ENCODE assay signal across 9 mouse cellular contexts in genomic region chr6:127454809-127455208, GRCm38 (mm10). TPM values are rescaled to one million over a fixed set of nuclear protein-coding genes. Genes with fewer than 3 reads are reported as not detected.
DNase-seq lines count a peak whose midpoint lies in the region; ATAC-seq and TF ChIP-seq lines count a peak whose summit lies in the region.
"Had no signal": no experiment of that assay in that cellular context is flagged by ENCODE, and none has a peak within 500 bp of the region (broad histone marks: within the 10 kb centered on the region; RNA-seq: fewer than 3 reads in every experiment).

No protein-coding gene starts in this region.

- H3K27ac ChIP-seq in intestine, embryonic 14.5 days (ENCODE audit: low read depth), result no peak overlapping the region
- H3K27ac ChIP-seq in intestine, embryonic 16.5 days (ENCODE audit: low read length), result no peak overlapping the region
- H3K27ac ChIP-seq in embryonic facial prominence, embryonic 13.5 days, result no peak overlapping the region
- H3K27ac ChIP-seq in hindbrain, embryonic 11.5 days (ENCODE audit: low read depth, low read length), result no peak overlapping the region
- no peak overlapping the region for H3K27ac ChIP-seq in liver, postnatal 0 days (ENCODE audit: low read depth)
- H3K27ac ChIP-seq in left cerebral cortex, adult 2 months, result no peak overlapping the region

- H3K27me3 ChIP-seq in intestine, embryonic 14.5 days (replicated peaks; ENCODE audit: control insufficient read depth, insufficient read depth, low read length), result 0 out of 2 replicates have a peak, but pooled peaks cover 4% of the 10 kb centered on the region
- H3K27me3 ChIP-seq in intestine, embryonic 16.5 days (replicated peaks; ENCODE audit: control insufficient read depth, insufficient read depth, low read length), result no peaks in the 10 kb centered on the region
- 0 out of 2 replicates have a peak, but pooled peaks cover 3% of the 10 kb centered on the region for H3K27me3 ChIP-seq in embryonic facial prominence, embryonic 13.5 days
- H3K27me3 ChIP-seq in hindbrain, embryonic 11.5 days (ENCODE audit: control insufficient read depth, insufficient read depth, low read length), result no peaks in the 10 kb centered on the region
- no peaks in the 10 kb centered on the region for H3K27me3 ChIP-seq in liver, postnatal 0 days (ENCODE audit: insufficient read depth, low read length)

- TF ChIP-seq EP300 in liver, postnatal 0 days (IDR thresholded peaks at IDR 0.05; ENCODE audit: low read depth), result peak; percentile 49

- H3K4me2 ChIP-seq in intestine, embryonic 14.5 days (ENCODE audit: low read length), result peak overlapping the region; percentile 67
- no peak overlapping the region; the same call in 1 of the 2 replicates for H3K4me2 ChIP-seq in intestine, embryonic 16.5 days (ENCODE audit: low read depth, low read length)
- peak overlapping the region; percentile 65 for H3K4me2 ChIP-seq in embryonic facial prominence, embryonic 13.5 days
- peak overlapping the region; percentile 51 for H3K4me2 ChIP-seq in hindbrain, embryonic 11.5 days (replicated peaks; ENCODE audit: low read depth, low read length)
- peak overlapping the region; percentile 74 for H3K4me2 ChIP-seq in liver, postnatal 0 days (ENCODE audit: low read depth, low read length)

- 79% methylated on average over 6 of the region's 6 CpGs for WGBS in intestine, embryonic 14.5 days
- WGBS in intestine, embryonic 16.5 days, result 78% methylated on average over 6 of the region's 6 CpGs
- 79% methylated on average over 6 of the region's 6 CpGs for WGBS in embryonic facial prominence, embryonic 13.5 days
- WGBS in hindbrain, embryonic 11.5 days, result 91% methylated on average over 6 of the region's 6 CpGs
- 69% methylated on average over 6 of the region's 6 CpGs for WGBS in liver, postnatal 0 days (ENCODE audit: insufficient replicate concordance)

- intact Hi-C loops in left cerebral cortex, adult 2 months (cut with DNase I), result no loop called here

- no peak overlapping the region for H3K9ac ChIP-seq in intestine, embryonic 14.5 days (ENCODE audit: low read length)
- H3K9ac ChIP-seq in intestine, embryonic 16.5 days (ENCODE audit: low read depth, low read length), result no peak overlapping the region
- H3K9ac ChIP-seq in embryonic facial prominence, embryonic 13.5 days, result no peak overlapping the region
- H3K9ac ChIP-seq in hindbrain, embryonic 11.5 days (ENCODE audit: low read depth, low read length), result no peak overlapping the region
- no peak overlapping the region for H3K9ac ChIP-seq in liver, postnatal 0 days (replicated peaks)

- peak overlapping the region; percentile 65 for H3K4me3 ChIP-seq in intestine, embryonic 14.5 days (ENCODE audit: low read depth, low read length)
- no peak overlapping the region for H3K4me3 ChIP-seq in intestine, embryonic 16.5 days (ENCODE audit: low read length)
- H3K4me3 ChIP-seq in embryonic facial prominence, embryonic 13.5 days, result peak overlapping the region; percentile 63; the same call in 1 of the 2 replicates
- H3K4me3 ChIP-seq in hindbrain, embryonic 11.5 days (ENCODE audit: low read depth, low read length), result peak overlapping the region; percentile 68
- H3K4me3 ChIP-seq in liver, postnatal 0 days (ENCODE audit: low read depth, low read length), result no peak overlapping the region
- H3K4me3 ChIP-seq in left cerebral cortex, adult 2 months, result no peak overlapping the region

- H3K36me3 ChIP-seq in intestine, embryonic 14.5 days (ENCODE audit: control insufficient read depth, insufficient read depth, low read length), result no peaks in the 10 kb centered on the region
- H3K36me3 ChIP-seq in intestine, embryonic 16.5 days (ENCODE audit: control insufficient read depth, insufficient read depth, low read length), result no peaks in the 10 kb centered on the region
- no peaks in the 10 kb centered on the region for H3K36me3 ChIP-seq in embryonic facial prominence, embryonic 13.5 days
- H3K36me3 ChIP-seq in hindbrain, embryonic 11.5 days (ENCODE audit: control insufficient read depth, insufficient read depth, low read length), result no peaks in the 10 kb centered on the region
- H3K36me3 ChIP-seq in liver, postnatal 0 days (replicated peaks; ENCODE audit: insufficient read depth, low read length), result no peaks in the 10 kb centered on the region

- H3K4me1 ChIP-seq in intestine, embryonic 14.5 days (replicated peaks; ENCODE audit: control insufficient read depth, insufficient read depth, low read length), result no peaks in the 10 kb centered on the region
- no peaks in the 10 kb centered on the region for H3K4me1 ChIP-seq in intestine, embryonic 16.5 days (ENCODE audit: control insufficient read depth, insufficient read depth, low read length)
- peaks cover 10% of the 10 kb centered on the region; the same call in 1 of the 2 replicates for H3K4me1 ChIP-seq in embryonic facial prominence, embryonic 13.5 days
- H3K4me1 ChIP-seq in hindbrain, embryonic 11.5 days (replicated peaks; ENCODE audit: control insufficient read depth, insufficient read depth, low read length), result peaks cover 3% of the 10 kb centered on the region
- peaks cover 8% of the 10 kb centered on the region; the same call in 1 of the 2 replicates for H3K4me1 ChIP-seq in liver, postnatal 0 days (ENCODE audit: insufficient read depth)

- no peak for DNase-seq in intestine, embryonic 14.5 days (ENCODE audit: low spot score)
- no peak for DNase-seq in hindbrain, embryonic 11.5 days (ENCODE audit: low spot score)
- DNase-seq in liver, postnatal 0 days, result peak; percentile 55
- DNase-seq in embryo, embryonic 11 days, result no peak
- DNase-seq in left cerebral cortex, adult 2 months (ENCODE audit: extremely low spot score in 1 of 2, low spot score in 2 of 2), result no peak
- no peak for DNase-seq in Muller cell, postnatal 12 days (ENCODE audit: inconsistent ontology term)
- DNase-seq: adrenal gland, postnatal 10 days had no signal

- H3K9me3 ChIP-seq in intestine, embryonic 14.5 days (ENCODE audit: control insufficient read depth, low read length), result no peaks in the 10 kb centered on the region
- H3K9me3 ChIP-seq in intestine, embryonic 16.5 days (ENCODE audit: control insufficient read depth, low read length), result no peaks in the 10 kb centered on the region
- no peaks in the 10 kb centered on the region for H3K9me3 ChIP-seq in embryonic facial prominence, embryonic 13.5 days
- H3K9me3 ChIP-seq in hindbrain, embryonic 11.5 days (ENCODE audit: control insufficient read depth, low read length), result no peaks in the 10 kb centered on the region
- H3K9me3 ChIP-seq in liver, postnatal 0 days (ENCODE audit: low read length), result no peaks in the 10 kb centered on the region

- no peak for ATAC-seq in intestine, embryonic 14.5 days (replicated peaks; ENCODE audit: low FRiP score, low TSS enrichment, low read depth)
- no peak for ATAC-seq in intestine, embryonic 16.5 days
- no peak for ATAC-seq in embryonic facial prominence, embryonic 13.5 days (ENCODE audit: insufficient number of reproducible peaks, insufficient read depth, low FRiP score, low TSS enrichment, low read depth)
- ATAC-seq in hindbrain, embryonic 11.5 days (ENCODE audit: low FRiP score), result no peak
- peak; percentile 35 for ATAC-seq in liver, postnatal 0 days

- no peak for TF ChIP-seq CTCF in liver, postnatal 0 days (IDR thresholded peaks at IDR 0.05; ENCODE audit: low read depth)
- no peak for TF ChIP-seq CTCF in left cerebral cortex, adult 2 months (IDR thresholded peaks at IDR 0.05)

RNA-seq across cellular contexts. Expression of gene Parp11, which starts 8.2 kb away (rescaled TPM):
- 24.6 and 26.8 TPM in 2 replicates for polyA plus RNA-seq in intestine, embryonic 14.5 days (2014; fragmentation: Nextera tagmentation; extraction: Ambion mirVana)
- 17.3 and 17.8 TPM in 2 replicates for polyA plus RNA-seq in intestine, embryonic 16.5 days (2015; fragmentation: Nextera tagmentation; extraction: Ambion mirVana)
- polyA plus RNA-seq in embryonic facial prominence, embryonic 13.5 days (2015; fragmentation: Nextera tagmentation; extraction: Ambion mirVana), result 32.3 and 35.2 TPM in 2 replicates
- 59.7 and 61.1 TPM in 2 replicates for polyA plus RNA-seq in hindbrain, embryonic 11.5 days (2014; fragmentation: Nextera tagmentation; extraction: Ambion mirVana)
- polyA plus RNA-seq in liver, postnatal 0 days (2015; fragmentation: Nextera tagmentation; extraction: Ambion mirVana), result 5.5 and 5.8 TPM in 2 replicates
- 10 to 100 TPM; 32.8 to 34.7 TPM for total RNA-seq in left cerebral cortex, adult 2 months (2021)

Comparison
In these comparisons a context has a peak if more than half of its experiments do, and no peak if none do; other contexts are left out.
1. H3K4me3 ChIP-seq: peak in intestine, embryonic 14.5 days (single experiment), embryonic facial prominence, embryonic 13.5 days (single experiment) and hindbrain, embryonic 11.5 days (single experiment); none in intestine, embryonic 16.5 days (single experiment), liver, postnatal 0 days (single experiment) and left cerebral cortex, adult 2 months (single experiment).